Mouse (Mus musculus) cerebellum, postnatal 14 days (tissue): Measurements from ENCODE around the gene Zhx3.

Source experiments
- DNase-seq, 2 experiments: peaks; one replicate each; pipeline ENCODE4 v3.0.0; 2021; ENCODE audit warnings: mixed read lengths in 2 of 2

Zhx3 gene

DNA sequence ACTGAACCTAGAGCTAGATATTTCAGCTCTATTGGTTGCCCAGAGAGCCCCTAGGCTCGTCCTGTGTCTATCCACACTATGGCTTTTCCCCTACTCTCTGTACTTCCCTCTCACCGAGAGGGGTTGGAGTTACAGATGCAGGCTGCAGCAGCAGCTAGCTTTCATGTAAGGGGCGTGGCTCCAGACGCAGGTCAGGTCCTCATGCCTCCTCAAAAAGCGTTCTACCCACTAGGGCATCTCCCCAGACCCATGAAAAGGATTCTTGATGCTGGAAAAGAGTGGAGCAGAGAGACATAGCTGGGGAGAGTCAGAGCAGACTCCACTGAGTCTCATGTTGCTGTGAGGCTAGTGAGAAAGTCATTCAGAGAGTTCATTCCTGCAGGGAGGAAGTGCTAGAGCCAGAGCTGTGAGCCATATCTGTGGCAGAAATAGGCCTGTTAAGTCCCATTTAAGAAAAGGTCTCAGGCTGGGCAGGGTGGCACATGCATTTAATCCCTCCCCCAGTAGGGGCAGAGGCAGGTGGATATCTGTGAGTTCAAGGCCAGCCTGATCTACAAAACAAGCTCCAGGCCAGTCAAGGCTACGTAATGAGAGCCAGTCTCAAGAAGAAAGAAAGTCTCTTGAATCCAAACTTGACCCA lies 8.8 kb upstream of the Zhx3 start:
- DNase-seq: no peak

- DNase-seq: no peak
These were observed 7.8 kb upstream of the Zhx3 start, which contains the start of gene Lpin3 for GRCm38 (mm10) chr2:160880453-160881195. Gene Lpin3, plus strand, starts transcription at chr2:160880670.

- DNase-seq: peak in 1 of 2 experiments; percentile 37
These were observed 3.3 kb upstream of the Zhx3 start for GRCm38 (mm10) chr2:160876115-160876514.

- no peak for DNase-seq
These were observed 1.6 kb upstream of the Zhx3 start for GRCm38 (mm10) chr2:160874231-160874877.

DNA sequence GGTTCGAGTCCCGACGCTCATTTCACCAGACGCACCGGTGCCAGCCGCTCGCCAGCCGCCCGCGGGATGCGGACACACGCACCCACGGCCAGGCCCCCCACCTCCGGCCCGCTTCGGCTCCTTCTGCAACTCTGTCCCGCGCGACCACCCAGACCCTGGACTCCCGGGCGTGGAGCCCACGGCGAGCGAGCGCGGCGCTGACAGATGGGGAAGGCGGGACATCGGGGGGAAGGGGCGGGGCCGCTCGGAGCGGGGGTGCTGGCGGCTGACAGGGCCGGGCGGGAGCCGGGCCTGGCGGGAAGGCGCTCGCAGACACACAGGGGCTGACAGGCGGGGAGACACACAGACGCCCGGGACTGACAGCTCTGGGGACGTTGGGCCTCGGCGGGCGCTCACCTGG lies 403 bp downstream of the Zhx3 start:
- DNase-seq: peak; percentile 86 to 87

DNA sequence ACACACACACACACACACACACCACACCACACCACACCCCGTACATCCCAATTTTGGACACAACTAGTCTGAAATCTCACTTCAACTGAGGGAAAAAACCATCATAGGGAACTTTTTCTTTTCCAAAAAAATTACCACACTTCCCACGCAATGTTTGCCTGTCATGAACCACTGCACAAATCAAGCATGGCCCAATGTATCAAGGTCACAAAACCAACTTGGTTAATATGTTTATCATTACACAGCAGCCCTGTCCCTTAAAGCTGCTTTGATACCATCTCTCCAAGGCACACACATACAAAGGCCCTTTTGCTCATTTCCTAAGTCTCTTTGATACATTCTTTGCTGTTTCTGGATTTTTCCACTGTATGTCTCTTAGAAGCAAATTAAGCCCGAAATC lies 1.5 kb downstream of the Zhx3 start:
- no peak for DNase-seq

GRCm38 (mm10) chr2:160869446-160869845 lies 3.4 kb downstream of the Zhx3 start:
- no peak for DNase-seq

- peak in 1 of 2 experiments; percentile 48 for DNase-seq
These were observed 7.5 kb downstream of the Zhx3 start for GRCm38 (mm10) chr2:160865266-160865665.

DNA sequence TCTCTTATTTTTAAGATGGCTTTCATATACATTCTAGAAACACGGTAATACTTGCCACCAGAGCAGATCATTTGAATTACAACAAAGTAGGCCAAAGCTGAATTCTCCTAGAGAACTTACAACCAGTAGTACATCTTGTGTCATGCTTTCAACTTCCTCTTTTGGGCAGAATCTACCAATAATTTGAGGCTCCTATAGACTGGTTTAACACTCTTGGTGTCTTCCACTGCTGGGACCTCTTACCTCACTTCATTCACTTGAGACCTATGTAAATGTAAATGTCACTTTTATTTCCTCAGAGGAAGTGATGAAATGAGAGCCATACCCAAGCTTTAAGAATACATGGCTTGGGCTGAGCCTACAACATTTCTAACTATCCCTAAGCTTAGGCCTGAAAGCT lies 8.7 kb downstream of the Zhx3 start:
- no peak for DNase-seq

DNA sequence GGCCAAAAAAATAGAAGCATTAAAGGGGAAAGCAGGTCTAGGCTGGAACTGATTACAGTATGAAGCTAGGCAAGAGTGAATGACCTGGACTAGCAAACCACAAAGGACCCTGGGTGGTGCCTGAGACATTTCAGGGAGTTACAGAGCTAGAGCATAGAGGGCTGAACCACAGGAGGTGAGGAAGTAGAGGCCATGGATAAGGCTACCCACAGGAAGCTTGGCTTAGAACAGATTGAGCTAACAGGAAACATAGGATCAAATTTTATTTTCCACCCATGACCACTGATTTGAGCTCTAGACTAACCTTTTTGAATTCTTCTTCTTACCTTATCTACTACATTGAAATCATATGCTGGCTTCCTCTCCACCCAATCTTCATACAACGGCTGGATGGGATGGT lies 12.4 kb downstream of the Zhx3 start:
- DNase-seq: no peak

GRCm38 (mm10) chr2:160856359-160857102 lies 16.3 kb downstream of the Zhx3 start:
- peak in 1 of 2 experiments; percentile 14 for DNase-seq

GRCm38 (mm10) chr2:160854687-160855086 lies 18.1 kb downstream of the Zhx3 start:
- DNase-seq: peak; percentile 12 to 26

DNA sequence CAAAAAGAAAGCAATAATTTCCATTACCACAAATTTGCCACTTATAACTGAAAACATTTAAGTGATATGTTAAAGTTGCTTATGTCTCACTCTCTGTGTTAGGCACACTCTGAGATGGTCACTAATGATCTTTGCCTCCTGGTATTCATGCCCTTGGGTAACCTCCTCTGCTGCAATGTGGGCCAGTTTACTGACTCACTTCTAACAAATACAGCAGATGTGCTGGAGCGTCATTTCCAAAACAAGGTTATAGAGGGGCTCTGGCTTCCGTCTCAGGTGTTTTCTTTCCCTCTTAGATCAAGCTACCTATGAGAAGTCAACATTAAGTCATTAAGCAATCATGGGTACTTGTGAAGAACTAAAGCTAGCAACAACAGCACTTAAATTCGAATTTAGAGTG lies 22.4 kb downstream of the Zhx3 start:
- no peak for DNase-seq

DNA sequence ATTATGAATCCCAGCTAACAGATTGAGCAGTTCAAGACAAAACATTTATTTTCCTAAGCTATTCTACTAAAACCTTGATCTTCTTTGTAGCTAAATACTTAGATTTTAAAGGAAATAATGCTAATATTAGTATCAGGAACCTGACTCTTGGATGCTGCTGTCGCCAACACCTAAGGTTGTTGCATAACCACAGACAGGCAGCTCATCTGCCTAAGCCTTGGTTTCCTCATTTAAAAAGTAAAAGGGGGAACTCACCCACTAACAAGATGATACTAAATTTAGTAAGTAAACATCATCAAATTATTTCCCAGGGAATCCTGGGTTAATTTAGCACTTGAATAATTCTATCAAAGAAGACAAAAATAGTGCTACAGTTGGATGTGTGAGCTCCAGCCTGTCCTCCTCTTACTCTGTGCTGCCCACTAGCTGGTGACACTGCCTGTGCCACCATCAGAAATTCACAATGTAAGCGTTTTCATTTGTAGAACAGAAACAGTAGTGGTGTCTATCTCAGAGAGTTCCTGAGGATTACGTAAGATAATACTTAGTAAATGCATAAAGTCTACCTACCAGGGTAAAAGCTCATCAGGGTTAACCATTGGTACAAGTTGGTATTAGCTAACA lies 23.1 kb downstream of the Zhx3 start:
- no peak for DNase-seq

GRCm38 (mm10) chr2:160848186-160848585 lies 24.6 kb downstream of the Zhx3 start:
- DNase-seq: no peak

- DNase-seq: no peak
These were observed 25.1 kb downstream of the Zhx3 start for GRCm38 (mm10) chr2:160847664-160848063.

DNA sequence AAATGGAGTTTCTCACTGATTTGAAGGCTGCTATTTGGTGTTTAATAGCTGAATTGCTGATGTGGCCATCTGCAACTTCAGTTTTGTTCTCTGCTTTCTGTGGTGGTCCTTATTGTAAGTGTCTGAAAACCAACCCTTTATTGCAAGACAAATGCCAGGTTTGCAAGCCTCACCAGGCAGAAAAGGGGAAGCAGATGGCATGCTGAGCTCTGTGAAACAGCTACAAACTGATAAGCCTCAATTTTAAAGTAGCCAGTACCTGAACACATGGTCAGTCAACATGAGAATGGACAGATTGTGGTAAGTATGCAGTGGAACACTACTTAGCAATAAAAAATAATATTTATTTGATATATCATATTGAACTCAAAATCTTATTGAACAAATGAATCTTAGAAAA lies 32.0 kb downstream of the Zhx3 start:
- no peak for DNase-seq

GRCm38 (mm10) chr2:160810802-160811201 lies 62.0 kb downstream of the Zhx3 start:
- no peak for DNase-seq

- DNase-seq: no peak
These were observed 62.4 kb downstream of the Zhx3 start for GRCm38 (mm10) chr2:160810376-160810775.

GRCm38 (mm10) chr2:160806091-160806521 lies 66.7 kb downstream of the Zhx3 start:
- peak; percentile 44 to 52 for DNase-seq

DNA sequence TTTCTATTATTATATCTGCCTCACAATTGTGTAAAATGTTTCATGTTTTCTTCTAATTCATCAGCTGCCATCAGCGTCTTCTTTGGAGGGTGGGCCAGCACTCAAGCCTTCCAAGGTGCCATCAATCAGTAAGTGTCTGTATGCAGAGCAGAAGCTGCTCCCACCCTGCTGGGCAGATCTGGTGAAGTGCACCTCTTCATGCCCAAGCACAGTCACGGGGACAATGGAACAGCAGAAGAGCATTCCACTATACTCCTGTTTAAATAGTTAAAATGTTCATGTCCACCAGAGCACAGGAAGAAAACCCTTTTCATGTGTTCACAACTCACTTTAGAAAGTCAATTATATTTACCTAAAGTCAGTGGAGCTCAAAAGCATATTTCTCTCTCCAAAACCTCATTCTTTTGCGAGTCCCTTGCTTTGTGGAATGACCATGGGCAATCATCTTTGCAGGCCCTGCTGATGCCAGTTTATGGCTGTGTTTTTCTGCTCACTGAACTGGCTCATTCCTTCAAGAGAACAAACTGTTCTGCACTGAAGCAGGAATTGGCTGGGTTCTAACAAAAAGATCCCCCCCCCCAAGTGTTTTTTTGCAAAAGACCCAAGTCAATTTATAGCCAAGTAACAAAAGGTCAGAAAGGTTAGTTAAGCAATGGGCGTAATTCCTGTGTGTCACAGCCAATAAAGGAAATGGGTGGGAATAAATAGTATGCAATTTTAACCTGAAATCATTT lies 67.8 kb downstream of the Zhx3 start:
- DNase-seq: peak; percentile 29 to 45

- DNase-seq: no peak
These were observed 70.5 kb downstream of the Zhx3 start for GRCm38 (mm10) chr2:160802326-160802725.
